Mouse (Mus musculus) embryonic facial prominence, embryonic 10.5 days (tissue): ENCODE results near the gene Aspa. TPM values are rescaled to one million over a fixed set of nuclear protein-coding genes. Genes with fewer than 3 reads are reported as not detected.

Source experiments
- DNase-seq: peaks from one replicate; pipeline ENCODE4 v3.0.0-alpha.2; 2017; ENCODE audit warnings: low spot score
- H3K27ac ChIP-seq: fragments of 300-500 bp; sonication (generic); replicated peaks from 2 replicates; pipeline ENCODE4 v1.5.1; 2016; ENCODE audit warnings: mild to moderate bottlenecking
- H3K27me3 ChIP-seq: fragments of 300-500 bp; sonication (generic); replicated peaks from 2 replicates; pipeline ENCODE4 v1.6.1; 2016; ENCODE audit warnings: low read depth, mild to moderate bottlenecking; ENCODE audit not compliant: poor library complexity, severe bottlenecking
- H3K36me3 ChIP-seq: fragments of 300-500 bp; sonication (generic); replicated peaks from 2 replicates; pipeline ENCODE4 v1.6.1; 2016; ENCODE audit warnings: mild to moderate bottlenecking, moderate library complexity
- H3K4me1 ChIP-seq: fragments of 300-500 bp; sonication (generic); 2 replicates; pipeline ENCODE4 v1.6.1; 2016
- H3K4me3 ChIP-seq: fragments of 300-500 bp; sonication (generic); 2 replicates; pipeline ENCODE4 v1.5.1; 2016; ENCODE audit warnings: mild to moderate bottlenecking, moderate library complexity
- H3K9me3 ChIP-seq: fragments of 300-500 bp; sonication (generic); 2 replicates; pipeline ENCODE4 v1.6.1; 2016; ENCODE audit warnings: mild to moderate bottlenecking
- WGBS: fragments of 180-500 bp; shearing (Covaris S2); methylation state at CpG from one replicate; pipeline ENCODE4 v1.1.7; 2016; 5-methylcytosine and 5-hydroxymethylcytosine counted together
- polyA plus RNA-seq: library from polyadenylated mRNA; unstranded; fragments of >200 nt; fragmentation: Nextera tagmentation; extraction: Ambion mirVana; gene quantifications from 2 replicates; pipeline ENCODE4 v1.2.1, GENCODE M21; 2016

The Aspa gene
- polyA plus RNA-seq, 1 experiment from 2014 or later = 0.10 TPM

DNA sequence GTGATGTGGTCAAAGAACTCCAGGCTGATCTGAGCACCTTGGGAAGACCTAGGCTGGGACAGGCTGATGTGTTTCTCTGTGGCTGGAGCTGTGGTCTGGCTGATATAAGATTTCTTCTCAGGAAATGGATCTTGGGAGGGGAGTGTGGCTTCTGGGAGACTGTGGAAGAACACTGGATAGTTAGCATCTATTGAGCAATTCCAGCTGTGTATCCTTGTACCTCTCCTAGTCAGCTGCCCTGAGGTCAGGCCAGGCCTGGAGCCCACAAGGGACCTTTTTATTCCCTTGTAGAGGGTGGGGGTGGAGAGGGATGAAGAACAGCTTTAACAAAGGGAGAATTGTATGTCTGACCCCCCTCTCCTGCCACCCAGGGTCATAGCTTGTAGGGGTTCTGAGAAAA is 45.0 kb downstream of the Aspa start:
- H3K4me3 ChIP-seq = no peak overlapping the region
- no peaks in the 10 kb centered on the region for H3K27me3 ChIP-seq
- DNase-seq = peak; percentile 31
- H3K36me3 ChIP-seq = no peaks in the 10 kb centered on the region
- H3K4me1 ChIP-seq = peaks cover 33% of the 10 kb centered on the region
- no peak overlapping the region for H3K27ac ChIP-seq
- no peaks in the 10 kb centered on the region for H3K9me3 ChIP-seq

- WGBS = 66% methylated on average over 1 of the region's 1 CpGs
- no peak for DNase-seq
- H3K27ac ChIP-seq = 0 out of 2 replicates have a peak overlapping the region, but pooled peaks have one; percentile 26
- H3K9me3 ChIP-seq = no peaks in the 10 kb centered on the region
- peaks cover 33% of the 10 kb centered on the region for H3K4me1 ChIP-seq
- H3K4me3 ChIP-seq = no peak overlapping the region
- no peaks in the 10 kb centered on the region for H3K36me3 ChIP-seq
- H3K27me3 ChIP-seq = no peaks in the 10 kb centered on the region
Observed at GRCm38 (mm10) chr11:73283926-73284325, 45.5 kb downstream of the Aspa start.

DNA sequence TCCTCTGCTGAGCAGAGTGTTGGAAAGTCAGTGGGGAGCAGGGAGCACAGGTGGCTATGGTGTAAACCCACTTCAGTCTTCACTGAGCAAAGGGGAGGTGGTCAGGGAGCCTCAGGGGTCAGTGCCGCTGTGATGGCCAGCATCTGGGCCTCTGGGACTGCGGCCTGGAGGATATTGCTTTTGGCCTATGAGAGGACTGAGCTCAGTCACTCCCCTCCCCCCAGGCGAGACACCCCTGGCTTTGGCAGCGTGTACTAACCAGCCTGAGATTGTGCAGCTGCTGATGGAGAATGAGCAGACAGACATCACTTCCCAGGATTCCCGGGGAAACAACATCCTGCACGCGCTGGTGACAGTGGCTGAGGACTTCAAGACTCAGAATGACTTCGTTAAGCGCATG is 46.0 kb downstream of the Aspa start:
- Histone ChIP-seq H3K4me1 (peaks cover 33% of the 10 kb centered on the region), H3K27ac (peak overlapping the region; percentile 26; the same call in 1 of the 2 replicates), H3K27me3 (no peaks in the 10 kb centered on the region), H3K36me3 (no peaks in the 10 kb centered on the region), H3K4me3 (no peak overlapping the region), H3K9me3 (no peaks in the 10 kb centered on the region)
- DNase-seq = no peak
- WGBS = 70% methylated on average over 9 of the region's 9 CpGs

DNA sequence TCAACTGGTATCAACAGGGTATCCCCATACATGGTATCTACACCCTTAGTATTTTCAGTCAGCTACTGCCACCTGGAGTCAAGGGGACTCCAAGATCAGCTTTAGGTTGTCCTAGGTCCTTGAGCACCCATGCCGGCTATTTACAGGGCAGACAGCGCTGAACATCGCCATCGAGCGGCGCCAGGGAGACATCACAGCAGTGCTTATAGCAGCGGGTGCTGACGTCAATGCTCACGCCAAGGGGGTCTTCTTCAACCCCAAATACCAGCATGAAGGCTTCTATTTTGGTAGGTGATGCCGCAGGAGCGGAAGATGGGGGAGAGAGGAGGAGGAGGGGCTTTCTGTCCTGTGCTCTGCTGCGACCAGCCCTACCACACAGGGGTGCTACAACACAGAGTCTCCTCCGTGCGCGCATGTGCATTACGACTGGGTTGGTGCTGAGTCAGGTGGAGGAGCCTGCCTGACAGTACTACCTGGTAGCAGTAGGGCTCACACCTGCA is 47.8 kb downstream of the Aspa start:
- Histone ChIP-seq H3K27ac (no peak overlapping the region), H3K9me3 (no peaks in the 10 kb centered on the region), H3K4me1 (peaks cover 33% of the 10 kb centered on the region), H3K27me3 (no peaks in the 10 kb centered on the region), H3K4me3 (peak overlapping the region; percentile 53), H3K36me3 (no peaks in the 10 kb centered on the region)
- 6% methylated on average over 16 of the region's 16 CpGs for WGBS
- DNase-seq = peak; percentile 68

GRCm38 (mm10) chr11:73280710-73281109 is 48.7 kb downstream of the Aspa start:
- Histone ChIP-seq H3K4me1 (peaks cover 33% of the 10 kb centered on the region), H3K36me3 (no peaks in the 10 kb centered on the region), H3K27me3 (no peaks in the 10 kb centered on the region), H3K4me3 (no peak overlapping the region), H3K9me3 (no peaks in the 10 kb centered on the region), H3K27ac (no peak overlapping the region)
- DNase-seq = no peak
- WGBS = 46% methylated on average over 5 of the region's 5 CpGs

- Histone ChIP-seq H3K4me1 (no peaks in the 10 kb centered on the region), H3K27me3 (no peaks in the 10 kb centered on the region), H3K36me3 (no peaks in the 10 kb centered on the region), H3K4me3 (no peak overlapping the region), H3K27ac (no peak overlapping the region), H3K9me3 (no peaks in the 10 kb centered on the region)
- WGBS = 38% methylated on average over 2 of the region's 2 CpGs
- DNase-seq = no peak
Observed at GRCm38 (mm10) chr11:73274821-73275220, 54.6 kb downstream of the Aspa start.

DNA sequence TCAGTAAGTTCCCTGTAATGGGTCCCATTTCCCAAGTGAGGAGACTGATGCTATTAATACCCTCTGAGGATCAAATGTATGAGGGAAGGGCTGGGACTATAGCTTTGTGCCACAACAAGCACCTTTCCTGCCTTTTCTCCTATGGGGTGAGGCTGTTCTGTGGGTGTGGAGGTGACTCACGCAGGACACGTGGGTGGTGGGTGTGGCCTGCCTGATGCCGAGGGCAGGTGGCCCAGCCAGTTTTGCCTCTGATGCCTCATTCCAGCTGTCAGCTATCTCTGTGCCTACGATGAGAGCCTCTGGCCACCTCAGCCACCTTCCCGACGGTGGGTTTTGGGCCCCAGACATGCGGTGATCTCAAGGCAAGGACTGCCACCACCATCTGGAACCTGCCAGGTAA is 62.1 kb downstream of the Aspa start, which contains the start of gene Trpv3:
Gene Trpv3, plus strand, starts transcription at position 122 of the 400 bp plus-strand sequence.
- 85% methylated on average over 7 of the region's 7 CpGs for WGBS
- H3K36me3 ChIP-seq = no peaks in the 10 kb centered on the region
- H3K4me3 ChIP-seq = no peak within 1 kb of the TSS
- DNase-seq = no peak
- H3K4me1 ChIP-seq = no peaks in the 10 kb centered on the region
- no peak within 1 kb of the TSS for H3K27ac ChIP-seq
- no peaks in the 10 kb centered on the region for H3K9me3 ChIP-seq
- no peaks in the 10 kb centered on the region for H3K27me3 ChIP-seq

DNA sequence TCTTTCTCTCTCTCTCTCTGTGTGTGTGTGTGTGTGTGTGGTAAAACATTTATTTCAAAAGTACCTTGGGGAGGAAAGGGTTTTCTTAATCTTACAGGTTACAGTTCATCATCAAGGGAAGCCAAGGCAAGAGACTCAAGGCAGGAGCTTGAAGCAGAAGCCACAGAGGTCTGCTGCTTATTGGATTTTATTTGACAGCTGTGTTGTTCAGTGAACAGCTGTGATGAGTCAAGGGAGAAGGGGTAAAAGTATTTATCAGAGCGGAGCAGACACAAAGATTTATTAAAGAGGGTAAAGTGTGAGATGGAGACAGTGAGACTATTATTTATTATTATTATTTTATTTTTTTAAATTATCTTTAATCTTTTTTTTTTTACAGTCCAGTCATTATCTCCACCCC is 68.0 kb downstream of the Aspa start:
- no peak for DNase-seq
- no peaks in the 10 kb centered on the region for H3K27me3 ChIP-seq
- H3K9me3 ChIP-seq = no peaks in the 10 kb centered on the region
- no peak overlapping the region for H3K27ac ChIP-seq
- no peak overlapping the region for H3K4me3 ChIP-seq
- WGBS = 89% methylated on average over 1 of the region's 1 CpGs
- no peaks in the 10 kb centered on the region for H3K4me1 ChIP-seq
- no peaks in the 10 kb centered on the region for H3K36me3 ChIP-seq

DNA sequence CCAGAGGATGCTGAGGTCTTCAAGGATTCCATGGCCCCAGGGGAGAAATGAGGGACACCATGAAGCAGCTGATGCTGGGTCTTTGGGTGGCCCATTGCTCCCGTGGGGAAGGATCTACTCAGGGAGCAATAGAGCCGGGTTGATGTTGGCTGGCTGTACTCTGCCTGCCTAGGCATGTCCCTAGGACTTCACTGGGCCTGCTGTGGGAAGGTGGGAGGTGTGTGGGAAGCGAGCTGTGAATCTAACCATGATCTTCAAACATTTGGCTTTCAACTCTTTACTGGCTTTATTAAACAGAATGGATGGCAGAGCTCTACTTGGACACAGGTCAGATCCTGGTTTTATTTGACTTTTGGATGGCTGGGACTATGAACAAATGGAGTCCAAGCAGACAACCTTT is 68.9 kb downstream of the Aspa start:
- 82% methylated on average over 3 of the region's 3 CpGs for WGBS
- Histone ChIP-seq H3K27ac (no peak overlapping the region), H3K4me1 (no peaks in the 10 kb centered on the region), H3K4me3 (no peak overlapping the region), H3K9me3 (no peaks in the 10 kb centered on the region), H3K27me3 (no peaks in the 10 kb centered on the region), H3K36me3 (no peaks in the 10 kb centered on the region)
- no peak for DNase-seq

DNA sequence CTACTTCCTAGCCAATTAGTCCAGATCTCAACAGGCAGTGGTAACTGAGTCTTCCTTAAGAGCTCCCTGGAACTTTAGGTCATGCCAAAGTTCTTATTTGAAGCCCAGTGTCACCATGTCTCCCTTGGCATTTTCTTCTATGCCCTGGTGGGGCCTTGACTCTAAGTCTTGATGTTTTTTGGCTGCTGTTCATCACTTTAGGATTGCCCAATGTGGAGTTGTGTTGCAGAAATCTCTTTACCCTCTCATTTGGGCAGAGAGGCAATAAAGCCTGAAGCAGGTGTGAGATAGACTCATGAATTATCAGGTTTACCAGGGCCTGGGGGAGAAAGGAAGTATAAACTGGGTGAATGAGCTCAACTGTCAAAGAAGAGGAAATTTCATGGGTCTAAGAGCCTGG is 70.7 kb downstream of the Aspa start:
- no peak for DNase-seq

GRCm38 (mm10) chr11:73257362-73257945 is 71.9 kb downstream of the Aspa start:
- 79% methylated on average over 4 of the region's 4 CpGs for whole genome bisulfite sequencing

More for the DNA sequence above, 70.7 kb downstream of the Aspa start:
- H3K9me3 ChIP-seq = no peaks in the 10 kb centered on the region
- H3K27ac ChIP-seq = no peak overlapping the region
- no peaks in the 10 kb centered on the region for H3K36me3 ChIP-seq
- no peaks in the 10 kb centered on the region for H3K4me1 ChIP-seq
- no peaks in the 10 kb centered on the region for H3K27me3 ChIP-seq
- no peak overlapping the region for H3K4me3 ChIP-seq

More at GRCm38 (mm10) chr11:73257362-73257945, 71.9 kb downstream of the Aspa start:
- Histone ChIP-seq H3K27ac (no peak overlapping the region), H3K4me3 (no peak overlapping the region), H3K9me3 (no peaks in the 10 kb centered on the region), H3K4me1 (no peaks in the 10 kb centered on the region), H3K36me3 (no peaks in the 10 kb centered on the region), H3K27me3 (no peaks in the 10 kb centered on the region)
- DNase-seq = no peak
